Mouse (Mus musculus) embryonic facial prominence, embryonic 11.5 days (tissue): Measurements from ENCODE around the gene Cenpi. TPM values are rescaled to one million over a fixed set of nuclear protein-coding genes. Genes with fewer than 3 reads are reported as not detected.

Experiments used
- ATAC-seq: fragments of 200-750 bp; cut with Nextera tagmentation; replicated peaks from 2 replicates; pipeline ENCODE4 v1.8.0; 2017; ENCODE audit warnings: low read depth; ENCODE audit not compliant: insufficient number of reproducible peaks, low FRiP score, low TSS enrichment
- DNase-seq: peaks from one replicate; pipeline ENCODE4 v3.0.0-alpha.2; 2015; ENCODE audit warnings: low spot score
- H3K27ac ChIP-seq: fragments of 300-500 bp; sonication (generic); replicated peaks from 2 replicates; pipeline ENCODE4 v1.5.1; 2014; ENCODE audit warnings: mild to moderate bottlenecking, low read depth, low read length, control low read depth
- H3K27me3 ChIP-seq: fragments of 300-500 bp; sonication (generic); 2 replicates; pipeline ENCODE4 v1.6.1; 2014; ENCODE audit warnings: mild to moderate bottlenecking, low read length, moderate library complexity, mixed read lengths; ENCODE audit not compliant: control insufficient read depth, insufficient read depth
- H3K36me3 ChIP-seq: fragments of 300-500 bp; sonication (generic); replicated peaks from 2 replicates; pipeline ENCODE4 v1.6.1; 2014; ENCODE audit warnings: low read depth, mild to moderate bottlenecking, low read length, moderate library complexity, mixed read lengths; ENCODE audit not compliant: control insufficient read depth, insufficient read depth
- H3K4me1 ChIP-seq: fragments of 300-500 bp; sonication (generic); 2 replicates; pipeline ENCODE4 v1.6.1; 2014; ENCODE audit warnings: low read length, mixed read lengths; ENCODE audit not compliant: control insufficient read depth, insufficient read depth
- H3K4me2 ChIP-seq: fragments of 300-500 bp; sonication (generic); 2 replicates; pipeline ENCODE4 v1.6.1; 2014; ENCODE audit warnings: low read depth, mild to moderate bottlenecking, control low read depth, low read length, moderate library complexity
- H3K4me3 ChIP-seq: fragments of 300-500 bp; sonication (generic); 2 replicates; pipeline ENCODE4 v1.5.1; 2014; ENCODE audit warnings: low read depth, low read length, control low read depth
- H3K9ac ChIP-seq: fragments of 300-500 bp; sonication (generic); replicated peaks from 2 replicates; pipeline ENCODE4 v1.6.1; 2014; ENCODE audit warnings: mild to moderate bottlenecking, control low read depth, low read length
- H3K9me3 ChIP-seq: fragments of 300-500 bp; sonication (generic); replicated peaks from 2 replicates; pipeline ENCODE4 v1.6.1; 2016; ENCODE audit warnings: mild to moderate bottlenecking, low read length, inconsistent platforms, mixed read lengths; ENCODE audit not compliant: control insufficient read depth
- WGBS: fragments of 180-500 bp; shearing (Covaris S2); extraction: QIAGEN DNeasy Blood & Tissue Kit; methylation state at CpG from one replicate; pipeline ENCODE4 v1.1.7; 2014; 5-methylcytosine and 5-hydroxymethylcytosine counted together
- polyA plus RNA-seq: library from polyadenylated mRNA; unstranded; fragments of >200 nt; fragmentation: Nextera tagmentation; extraction: Ambion mirVana; gene quantifications from 2 replicates; pipeline ENCODE4 v1.2.1, GENCODE M21; 2014

The Cenpi gene
- polyA plus RNA-seq, 1 experiment from 2014 or later = 35.1 TPM

GRCm38 (mm10) chrX:134412096-134412495 lies 104.2 kb downstream of the Cenpi start:
- Histone ChIP-seq H3K27ac (no peak overlapping the region), H3K4me2 (no peak overlapping the region), H3K9me3 (no peaks in the 10 kb centered on the region), H3K4me1 (no peaks in the 10 kb centered on the region), H3K9ac (no peak overlapping the region), H3K4me3 (no peak overlapping the region), H3K36me3 (no peaks in the 10 kb centered on the region), H3K27me3 (no peaks in the 10 kb centered on the region)
- 94% methylated on average over 1 of the region's 1 CpGs for WGBS
- DNase-seq (no peak), ATAC-seq (no peak)

Other genes with a start within 250 kb of the Cenpi start
- 69.1 TPM in 2 replicates for gene Cstf2, start 248.9 kb upstream of the Cenpi start, polyA plus RNA-seq
- 0.07 TPM in 1 of 2 replicates, not detected in the other for gene Xkrx, start 146.0 kb upstream of the Cenpi start, polyA plus RNA-seq
- not detected in 2 replicates for gene Arl13a, start 120.6 kb upstream of the Cenpi start, polyA plus RNA-seq
- 0.08 TPM in 1 of 2 replicates, not detected in the other for gene Nox1, start 86.1 kb upstream of the Cenpi start, polyA plus RNA-seq
- 10.7 and 14.1 TPM in 2 replicates for gene Trmt2b, start 31.1 kb upstream of the Cenpi start, polyA plus RNA-seq
- 13.9 and 15.5 TPM in 2 replicates for gene Tmem35a, start 12.9 kb upstream of the Cenpi start, polyA plus RNA-seq
- gene Drp2, start 96.5 kb downstream of the Cenpi start, polyA plus RNA-seq = 3.1 and 3.2 TPM in 2 replicates
- not detected in 2 replicates for gene Taf7l, start 168.4 kb downstream of the Cenpi start, polyA plus RNA-seq
- gene Timm8a1, start 233.8 kb downstream of the Cenpi start, polyA plus RNA-seq = 91.8 and 92.4 TPM in 2 replicates